ENCODE assay signal across 30 mouse cellular contexts in genomic region chr13:55318351-55318750, GRCm38 (mm10). TPM values are rescaled to one million over a fixed set of nuclear protein-coding genes. Genes with fewer than 3 reads are reported as not detected.
DNase-seq lines count a peak whose midpoint lies in the region; ATAC-seq and TF ChIP-seq lines count a peak whose summit lies in the region.
"Had no signal": no experiment of that assay in that cellular context is flagged by ENCODE, and none has a peak within 500 bp of the region (broad histone marks: within the 10 kb centered on the region; RNA-seq: fewer than 3 reads in every experiment).

No protein-coding gene starts in this region.

- H3K4me2 ChIP-seq in intestine, postnatal 0 days (replicated peaks; ENCODE audit: low read depth), result no peak overlapping the region
- no peak overlapping the region for H3K4me2 ChIP-seq in intestine, embryonic 15.5 days (replicated peaks)
- H3K4me2 ChIP-seq in stomach, embryonic 16.5 days (ENCODE audit: low read depth, low read length), result no peak overlapping the region
- no peak overlapping the region for H3K4me2 ChIP-seq in stomach, postnatal 0 days (replicated peaks; ENCODE audit: low read depth)
- H3K4me2 ChIP-seq in liver, embryonic 15.5 days, result no peak overlapping the region
- H3K4me2 ChIP-seq: heart, embryonic 13.5 days; lung, embryonic 14.5 days; midbrain, embryonic 13.5 days; neural tube, embryonic 13.5 days had no signal

- intact Hi-C loops in heart, postnatal 25 days (cut with DNase I), result no loop called here

- ATAC-seq in intestine, postnatal 0 days, result no peak
- no peak for ATAC-seq in intestine, embryonic 15.5 days
- no peak for ATAC-seq in stomach, embryonic 16.5 days (ENCODE audit: insufficient read depth, low FRiP score)
- ATAC-seq in stomach, postnatal 0 days (ENCODE audit: low FRiP score, low TSS enrichment), result no peak
- no peak for ATAC-seq in liver, embryonic 15.5 days (ENCODE audit: insufficient read depth)
- ATAC-seq: CD4-positive, CD25-positive, alpha-beta regulatory T cell, adult 4 months; forebrain, embryonic 14.5 days; hindbrain, embryonic 16.5 days; midbrain, embryonic 13.5 days had no signal

- H3K36me3 ChIP-seq in intestine, postnatal 0 days (ENCODE audit: control insufficient read depth, insufficient read depth), result peaks cover 31% of the 10 kb centered on the region
- peaks cover 16% of the 10 kb centered on the region for H3K36me3 ChIP-seq in intestine, embryonic 15.5 days
- peaks cover 7% of the 10 kb centered on the region; the same call in 1 of the 2 replicates for H3K36me3 ChIP-seq in stomach, embryonic 16.5 days (ENCODE audit: control insufficient read depth, insufficient read depth, low read length)
- H3K36me3 ChIP-seq in stomach, postnatal 0 days (ENCODE audit: control insufficient read depth, insufficient read depth, low read length), result peaks cover 23% of the 10 kb centered on the region
- H3K36me3 ChIP-seq in liver, embryonic 15.5 days (replicated peaks), result peaks cover 71% of the 10 kb centered on the region
- peaks cover 4% of the 10 kb centered on the region for H3K36me3 ChIP-seq in splenic B cell, adult 2 months (ENCODE audit: control insufficient read depth, insufficient read depth, low read length, poor library complexity, severe bottlenecking)

- H3K4me1 ChIP-seq in intestine, postnatal 0 days (replicated peaks; ENCODE audit: control insufficient read depth, insufficient read depth, low read length), result peaks cover 4% of the 10 kb centered on the region; the same call in 1 of the 2 replicates
- peaks cover 13% of the 10 kb centered on the region for H3K4me1 ChIP-seq in intestine, embryonic 15.5 days (replicated peaks)
- peaks cover 17% of the 10 kb centered on the region for H3K4me1 ChIP-seq in stomach, embryonic 16.5 days (ENCODE audit: control insufficient read depth, insufficient read depth, low read length)
- H3K4me1 ChIP-seq in stomach, postnatal 0 days (replicated peaks; ENCODE audit: control insufficient read depth, insufficient read depth), result no peaks in the 10 kb centered on the region
- H3K4me1 ChIP-seq in liver, embryonic 15.5 days (replicated peaks), result peaks cover 44% of the 10 kb centered on the region

- TF ChIP-seq CTCF in intestine, postnatal 0 days (IDR thresholded peaks at IDR 0.05; ENCODE audit: low read depth), result no peak
- no peak for TF ChIP-seq CTCF in stomach, postnatal 0 days (IDR thresholded peaks at IDR 0.05; ENCODE audit: low read depth)

- H3K9ac ChIP-seq in intestine, postnatal 0 days (ENCODE audit: low read depth, low read length), result no peak overlapping the region
- H3K9ac ChIP-seq in intestine, embryonic 15.5 days, result no peak overlapping the region
- no peak overlapping the region for H3K9ac ChIP-seq in stomach, embryonic 16.5 days (ENCODE audit: low read length)
- no peak overlapping the region; the same call in 1 of the 2 replicates for H3K9ac ChIP-seq in stomach, postnatal 0 days (ENCODE audit: low read length)
- no peak overlapping the region for H3K9ac ChIP-seq in liver, embryonic 15.5 days
- H3K9ac ChIP-seq: heart, embryonic 13.5 days; lung, embryonic 14.5 days; midbrain, embryonic 13.5 days; neural tube, embryonic 13.5 days had no signal

- DNase-seq in stomach, postnatal 0 days (ENCODE audit: low spot score), result no peak
- DNase-seq in splenic B cell, adult 2 months (ENCODE audit: low read depth, low spot score), result peak; percentile 46
- no peak for DNase-seq in heart, postnatal 25 days (ENCODE audit: low spot score)
- DNase-seq in spleen, adult 12 weeks (ENCODE audit: low spot score), result no peak
- DNase-seq: adrenal gland, postnatal 25 days; cerebellum, adult 8-10 months; cerebellum, postnatal 25 days; gastrocnemius, postnatal 25 days; heart, adult 2 months; heart, postnatal 10 days; kidney, adult 8-10 months; kidney, postnatal 4 days; layer of hippocampus, postnatal 36 days; left cerebral cortex, postnatal 4 days; lung, embryonic 14.5 days; thymus, adult 18-20 months; thymus, postnatal 25 days had no signal

- no peaks in the 10 kb centered on the region for H3K9me3 ChIP-seq in intestine, postnatal 0 days (ENCODE audit: control insufficient read depth)
- no peaks in the 10 kb centered on the region for H3K9me3 ChIP-seq in intestine, embryonic 15.5 days
- H3K9me3 ChIP-seq in stomach, embryonic 16.5 days (replicated peaks; ENCODE audit: control insufficient read depth, low read length), result no peaks in the 10 kb centered on the region
- H3K9me3 ChIP-seq in stomach, postnatal 0 days (ENCODE audit: control insufficient read depth, low read length), result no peaks in the 10 kb centered on the region
- no peaks in the 10 kb centered on the region for H3K9me3 ChIP-seq in liver, embryonic 15.5 days (replicated peaks)
- H3K9me3 ChIP-seq: heart, embryonic 13.5 days; midbrain, embryonic 13.5 days; neural tube, embryonic 13.5 days had no signal

- TF ChIP-seq EP300 in stomach, postnatal 0 days (optimal IDR thresholded peaks at IDR 0.05), result no peak

- no peaks in the 10 kb centered on the region for H3K27me3 ChIP-seq in intestine, postnatal 0 days (replicated peaks; ENCODE audit: control insufficient read depth, insufficient read depth, low read length)
- H3K27me3 ChIP-seq in intestine, embryonic 15.5 days (replicated peaks), result no peaks in the 10 kb centered on the region
- H3K27me3 ChIP-seq in stomach, embryonic 16.5 days (ENCODE audit: control insufficient read depth, insufficient read depth, low read length), result no peaks in the 10 kb centered on the region
- H3K27me3 ChIP-seq in stomach, postnatal 0 days (ENCODE audit: control insufficient read depth, insufficient read depth, low read length), result no peaks in the 10 kb centered on the region
- H3K27me3 ChIP-seq in liver, embryonic 15.5 days, result no peaks in the 10 kb centered on the region
- no peaks in the 10 kb centered on the region for H3K27me3 ChIP-seq in splenic B cell, adult 2 months (ENCODE audit: control insufficient read depth, insufficient read depth, low read length, poor library complexity, severe bottlenecking)
- H3K27me3 ChIP-seq: heart, embryonic 13.5 days; midbrain, embryonic 13.5 days; neural tube, embryonic 13.5 days had no signal

- H3K4me3 ChIP-seq in intestine, postnatal 0 days (ENCODE audit: low read depth, low read length), result no peak overlapping the region
- H3K4me3 ChIP-seq in intestine, embryonic 15.5 days (replicated peaks), result no peak overlapping the region
- no peak overlapping the region for H3K4me3 ChIP-seq in stomach, embryonic 16.5 days (replicated peaks; ENCODE audit: low read length)
- H3K4me3 ChIP-seq in stomach, postnatal 0 days (ENCODE audit: low read depth, low read length), result no peak overlapping the region
- no peak overlapping the region for H3K4me3 ChIP-seq in liver, embryonic 15.5 days (replicated peaks)
- H3K4me3 ChIP-seq: heart, adult 2 months; heart, embryonic 13.5 days; midbrain, embryonic 13.5 days; neural tube, embryonic 13.5 days had no signal

- 0 out of 2 replicates have a peak overlapping the region, but pooled peaks have one; percentile 5 for H3K27ac ChIP-seq in intestine, postnatal 0 days (ENCODE audit: low read depth, low read length)
- no peak overlapping the region for H3K27ac ChIP-seq in intestine, embryonic 15.5 days
- peak overlapping the region; percentile 61 for H3K27ac ChIP-seq in stomach, embryonic 16.5 days (ENCODE audit: low read length)
- H3K27ac ChIP-seq in stomach, postnatal 0 days (replicated peaks), result no peak overlapping the region
- 0 out of 2 replicates have a peak overlapping the region, but pooled peaks have one; percentile 33 for H3K27ac ChIP-seq in liver, embryonic 15.5 days (replicated peaks)
- H3K27ac ChIP-seq: heart, adult 2 months; heart, embryonic 13.5 days; kidney, postnatal 0 days; midbrain, embryonic 13.5 days; neural tube, embryonic 13.5 days had no signal

- 82% methylated on average over 3 of the region's 3 CpGs for WGBS in intestine, postnatal 0 days
- WGBS in intestine, embryonic 15.5 days, result 86% methylated on average over 3 of the region's 3 CpGs
- 76% methylated on average over 3 of the region's 3 CpGs for WGBS in stomach, embryonic 16.5 days
- WGBS in stomach, postnatal 0 days, result 84% methylated on average over 3 of the region's 3 CpGs
- 57% methylated on average over 3 of the region's 3 CpGs for WGBS in liver, embryonic 15.5 days (ENCODE audit: insufficient replicate concordance)

RNA-seq across cellular contexts. Expression of gene Prelid1, which starts 1.9 kb away (rescaled TPM):
- polyA plus RNA-seq in intestine, postnatal 0 days (2015; fragmentation: Nextera tagmentation; extraction: Ambion mirVana), result 540 and 567 TPM in 2 replicates
- polyA plus RNA-seq in intestine, embryonic 15.5 days (2015; fragmentation: Nextera tagmentation; extraction: Ambion mirVana), result 543 and 576 TPM in 2 replicates
- polyA plus RNA-seq in stomach, embryonic 16.5 days (2015; fragmentation: Nextera tagmentation; extraction: Ambion mirVana), result 444 and 484 TPM in 2 replicates
- 350 and 354 TPM in 2 replicates for polyA plus RNA-seq in stomach, postnatal 0 days (2015; fragmentation: Nextera tagmentation; extraction: Ambion mirVana)
- 211 and 230 TPM in 2 replicates for polyA plus RNA-seq in liver, embryonic 15.5 days (2015; fragmentation: Nextera tagmentation; extraction: Ambion mirVana)
- total RNA-seq in heart, postnatal 25 days (2021), result 10 to 100 TPM; 49.8 to 52.9 TPM

RNA-seq across cellular contexts. Expression of gene Rab24, which starts 3.4 kb away (rescaled TPM):
- polyA plus RNA-seq in intestine, postnatal 0 days (2015; fragmentation: Nextera tagmentation; extraction: Ambion mirVana), result 142 and 156 TPM in 2 replicates
- 83.2 and 101 TPM in 2 replicates for polyA plus RNA-seq in intestine, embryonic 15.5 days (2015; fragmentation: Nextera tagmentation; extraction: Ambion mirVana)
- polyA plus RNA-seq in stomach, embryonic 16.5 days (2015; fragmentation: Nextera tagmentation; extraction: Ambion mirVana), result 76.2 and 79.2 TPM in 2 replicates
- 79.7 and 85.3 TPM in 2 replicates for polyA plus RNA-seq in stomach, postnatal 0 days (2015; fragmentation: Nextera tagmentation; extraction: Ambion mirVana)
- polyA plus RNA-seq in liver, embryonic 15.5 days (2015; fragmentation: Nextera tagmentation; extraction: Ambion mirVana), result 48.6 and 51.3 TPM in 2 replicates
- total RNA-seq in heart, postnatal 25 days (2021), result 10 to 100 TPM; 36.6 to 37.0 TPM

RNA-seq across cellular contexts. Expression of gene Mxd3, which starts 11.3 kb away (rescaled TPM):
- polyA plus RNA-seq in intestine, postnatal 0 days (2015; fragmentation: Nextera tagmentation; extraction: Ambion mirVana), result 7.8 and 8.5 TPM in 2 replicates
- 22.3 and 26.0 TPM in 2 replicates for polyA plus RNA-seq in intestine, embryonic 15.5 days (2015; fragmentation: Nextera tagmentation; extraction: Ambion mirVana)
- polyA plus RNA-seq in stomach, embryonic 16.5 days (2015; fragmentation: Nextera tagmentation; extraction: Ambion mirVana), result 31.8 and 35.5 TPM in 2 replicates
- 9.7 and 12.4 TPM in 2 replicates for polyA plus RNA-seq in stomach, postnatal 0 days (2015; fragmentation: Nextera tagmentation; extraction: Ambion mirVana)
- polyA plus RNA-seq in liver, embryonic 15.5 days (2015; fragmentation: Nextera tagmentation; extraction: Ambion mirVana), result 28.8 and 33.6 TPM in 2 replicates
- under 1 TPM; 0.36 to 0.65 TPM for total RNA-seq in heart, postnatal 25 days (2021)
- total RNA-seq: gastrocnemius, adult 18-20 months; heart, adult 2 months; liver, adult 2 months had no signal

RNA-seq across cellular contexts. Expression of gene Lman2, which starts 44.2 kb away (rescaled TPM):
- polyA plus RNA-seq in intestine, postnatal 0 days (2015; fragmentation: Nextera tagmentation; extraction: Ambion mirVana), result 85.3 and 93.0 TPM in 2 replicates
- polyA plus RNA-seq in intestine, embryonic 15.5 days (2015; fragmentation: Nextera tagmentation; extraction: Ambion mirVana), result 121 and 128 TPM in 2 replicates
- 112 and 113 TPM in 2 replicates for polyA plus RNA-seq in stomach, embryonic 16.5 days (2015; fragmentation: Nextera tagmentation; extraction: Ambion mirVana)
- polyA plus RNA-seq in stomach, postnatal 0 days (2015; fragmentation: Nextera tagmentation; extraction: Ambion mirVana), result 73.7 and 76.5 TPM in 2 replicates
- 58.8 and 62.1 TPM in 2 replicates for polyA plus RNA-seq in liver, embryonic 15.5 days (2015; fragmentation: Nextera tagmentation; extraction: Ambion mirVana)
- total RNA-seq in heart, postnatal 25 days (2021), result 10 to 100 TPM; 49.1 to 49.8 TPM

RNA-seq across cellular contexts. Expression of gene Rgs14, which starts 51.2 kb away (rescaled TPM):
- 1.2 and 1.3 TPM in 2 replicates for polyA plus RNA-seq in intestine, postnatal 0 days (2015; fragmentation: Nextera tagmentation; extraction: Ambion mirVana)
- polyA plus RNA-seq in intestine, embryonic 15.5 days (2015; fragmentation: Nextera tagmentation; extraction: Ambion mirVana), result 0.85 and 1.2 TPM in 2 replicates
- 1.00 and 1.6 TPM in 2 replicates for polyA plus RNA-seq in stomach, embryonic 16.5 days (2015; fragmentation: Nextera tagmentation; extraction: Ambion mirVana)
- polyA plus RNA-seq in stomach, postnatal 0 days (2015; fragmentation: Nextera tagmentation; extraction: Ambion mirVana), result 0.51 and 0.73 TPM in 2 replicates
- polyA plus RNA-seq in liver, embryonic 15.5 days (2015; fragmentation: Nextera tagmentation; extraction: Ambion mirVana), result 2.2 and 2.9 TPM in 2 replicates
- under 1 TPM; 0.50 to 0.57 TPM for total RNA-seq in heart, postnatal 25 days (2021)

Comparison
In these comparisons a context has a peak if more than half of its experiments do, and no peak if none do; other contexts are left out.
1. H3K27ac ChIP-seq: peak in intestine, postnatal 0 days (single experiment), stomach, embryonic 16.5 days (single experiment) and liver, embryonic 15.5 days (single experiment); none in intestine, embryonic 15.5 days (single experiment) and stomach, postnatal 0 days (single experiment).